Mouse (Mus musculus): ENCODE data around the gene Efcc1.

Efcc1 gene

DNA sequence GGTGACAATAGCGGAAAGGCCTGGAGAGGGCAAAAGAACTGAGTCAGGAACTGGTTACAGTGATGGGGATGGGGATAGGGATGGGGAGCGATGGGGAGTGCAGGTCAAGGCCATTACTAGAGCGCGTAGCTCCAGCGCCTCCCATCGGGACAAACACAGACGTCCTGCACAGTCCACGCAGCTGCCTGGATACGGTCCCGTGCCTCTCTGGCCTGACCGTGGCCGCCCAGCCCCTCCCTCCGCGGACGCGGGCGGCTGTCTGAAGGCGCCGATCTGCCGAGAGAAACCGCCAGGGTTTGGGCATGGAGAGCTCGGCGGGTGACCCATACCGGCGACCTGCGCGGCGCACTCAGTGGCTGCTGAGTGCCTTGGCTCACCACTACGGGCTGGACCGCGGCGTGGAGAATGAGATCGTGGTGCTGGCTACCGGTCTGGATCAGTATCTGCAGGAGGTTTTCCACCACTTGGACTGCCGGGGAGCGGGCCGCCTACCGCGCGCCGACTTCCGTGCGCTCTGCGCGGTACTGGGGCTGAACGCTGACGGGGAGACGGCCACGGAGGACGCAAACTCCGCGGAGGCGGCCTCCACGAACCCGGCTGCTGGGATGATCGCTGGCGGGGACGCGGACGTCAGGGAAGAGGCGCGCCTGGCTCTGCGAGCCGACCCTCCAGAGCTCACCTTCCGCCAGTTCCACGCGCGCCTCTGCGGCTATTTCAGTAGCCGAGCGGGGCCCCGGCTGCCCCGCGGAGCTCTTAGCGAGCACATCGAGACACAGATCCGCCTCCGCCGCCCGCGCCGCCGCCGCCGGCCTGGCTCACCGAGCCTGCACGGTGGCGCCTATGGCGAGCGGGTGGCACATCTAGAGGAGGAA is at the start of gene Efcc1:
Efcc1 (plus strand) TSS at position 279 of the 872 bp plus-strand sequence.
- peak; percentile 48 to 51 for DNase-seq

DNA sequence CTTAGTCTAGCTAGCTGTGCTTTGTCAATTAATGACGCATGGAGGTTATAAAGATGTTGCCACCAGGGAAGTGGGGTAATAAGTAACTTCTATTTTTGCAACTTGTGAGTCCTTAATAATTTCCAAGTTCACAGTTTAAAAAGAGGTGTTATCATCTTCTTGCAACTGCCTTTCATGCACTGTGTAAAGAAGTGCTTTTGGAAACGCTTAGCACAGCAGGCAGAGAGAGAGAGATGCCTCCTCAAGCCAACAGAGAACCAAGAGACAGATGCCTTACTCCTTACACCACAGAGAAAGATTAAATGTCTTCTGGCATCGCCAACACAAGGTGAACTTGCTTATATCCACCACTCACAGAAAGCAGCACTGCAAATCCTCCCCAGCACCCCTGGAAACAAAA is 34.7 kb upstream of the Efcc1 start:
- no peak for DNase-seq

DNA sequence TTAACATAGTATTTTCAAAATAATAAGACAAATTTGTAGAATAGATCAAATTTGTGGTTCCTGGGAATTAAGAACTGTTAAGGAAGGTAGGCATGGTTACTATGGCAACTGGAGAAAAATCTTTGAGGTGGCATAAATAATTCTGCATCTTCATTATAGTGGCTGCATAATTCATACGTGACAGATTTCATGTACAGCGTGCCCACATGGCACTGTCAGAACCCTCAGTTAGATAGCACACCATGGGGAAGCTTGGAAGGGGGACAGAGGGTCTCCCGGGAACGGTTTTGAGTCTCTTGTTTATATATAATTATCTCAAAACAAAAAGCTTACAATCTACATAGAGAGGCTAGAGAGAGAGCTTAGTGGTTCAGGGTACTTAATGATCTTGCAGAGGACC is 34.1 kb upstream of the Efcc1 start:
- DNase-seq, result no peak

DNA sequence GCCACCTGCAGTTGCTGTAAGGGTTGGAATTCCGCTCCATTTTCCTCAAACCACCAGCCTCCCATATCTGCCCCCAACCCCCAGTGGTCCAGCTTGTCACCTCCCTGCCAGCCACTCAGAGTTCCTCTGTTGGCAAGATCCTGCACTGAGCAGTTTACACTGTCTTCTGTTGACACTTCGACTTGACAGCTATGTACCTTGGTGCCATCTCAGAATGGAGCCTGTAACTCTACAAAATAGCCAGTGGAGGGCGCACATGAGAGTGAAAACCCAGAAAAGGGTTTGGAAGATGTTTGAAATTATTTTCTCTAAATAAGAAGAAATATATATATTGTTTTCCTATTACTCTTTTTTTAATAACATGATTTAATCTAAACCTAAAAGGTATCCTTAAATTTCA is 24.4 kb upstream of the Efcc1 start:
- DNase-seq, result peak; percentile 20 to 29

DNA sequence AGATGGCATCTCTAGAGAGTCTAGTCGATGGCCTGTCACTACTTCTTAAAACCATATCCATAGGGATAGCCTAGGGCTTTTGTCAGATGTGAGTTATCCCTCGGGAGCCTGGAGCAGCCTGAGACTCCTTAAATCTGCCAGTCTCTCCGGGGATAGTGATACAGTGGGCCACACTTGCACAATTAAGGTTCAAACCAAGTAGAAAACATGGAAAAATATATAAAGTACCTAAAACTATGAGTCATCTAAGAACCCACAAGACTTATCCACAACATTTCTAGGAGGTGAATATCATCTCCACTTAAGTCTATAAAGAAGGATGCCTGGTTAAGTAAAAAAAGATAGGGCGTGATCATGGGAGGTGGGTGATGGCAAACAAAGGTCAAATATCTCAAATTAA is 18.4 kb upstream of the Efcc1 start:
- no peak for DNase-seq

DNA sequence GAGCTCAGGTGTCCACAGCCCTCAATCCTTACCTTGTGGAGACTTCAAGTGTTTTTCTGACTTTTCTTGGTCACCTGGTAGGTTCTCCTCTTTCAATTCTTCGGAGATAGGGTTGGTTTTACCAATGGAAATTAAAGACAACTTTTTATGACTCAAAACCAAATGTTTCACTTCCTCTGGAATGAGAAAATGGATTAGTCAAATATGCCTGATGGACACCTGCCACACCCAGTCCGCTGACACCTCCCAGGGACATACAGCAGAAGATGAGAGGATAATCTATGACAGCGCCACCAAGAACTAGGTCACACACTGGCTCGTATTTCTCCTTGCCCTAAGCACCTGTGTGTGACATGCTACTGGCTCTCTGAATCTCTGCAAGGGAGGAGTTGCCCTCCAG is 16.6 kb upstream of the Efcc1 start:
- no peak for DNase-seq

DNA sequence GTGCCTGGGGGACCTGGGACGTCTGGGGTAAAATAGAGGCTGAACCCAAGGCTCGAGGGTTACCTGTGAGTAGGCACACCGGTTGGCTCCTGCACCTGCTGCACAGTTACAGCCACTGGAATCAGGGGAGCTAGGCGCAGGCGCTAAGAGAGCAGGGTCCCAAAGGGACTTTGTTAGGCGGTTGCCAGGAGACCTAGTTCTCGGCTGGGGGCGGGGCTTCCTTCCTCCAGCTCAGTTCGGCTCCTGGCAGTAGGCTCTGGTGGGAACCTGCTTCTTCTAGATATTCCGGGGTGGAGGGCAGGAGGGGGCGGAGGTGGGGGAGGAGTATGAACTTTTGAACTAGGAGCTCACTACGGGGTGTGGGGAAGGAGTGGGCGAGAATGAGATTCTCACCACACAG is 8.0 kb upstream of the Efcc1 start:
- peak; percentile 7 to 23 for DNase-seq

DNA sequence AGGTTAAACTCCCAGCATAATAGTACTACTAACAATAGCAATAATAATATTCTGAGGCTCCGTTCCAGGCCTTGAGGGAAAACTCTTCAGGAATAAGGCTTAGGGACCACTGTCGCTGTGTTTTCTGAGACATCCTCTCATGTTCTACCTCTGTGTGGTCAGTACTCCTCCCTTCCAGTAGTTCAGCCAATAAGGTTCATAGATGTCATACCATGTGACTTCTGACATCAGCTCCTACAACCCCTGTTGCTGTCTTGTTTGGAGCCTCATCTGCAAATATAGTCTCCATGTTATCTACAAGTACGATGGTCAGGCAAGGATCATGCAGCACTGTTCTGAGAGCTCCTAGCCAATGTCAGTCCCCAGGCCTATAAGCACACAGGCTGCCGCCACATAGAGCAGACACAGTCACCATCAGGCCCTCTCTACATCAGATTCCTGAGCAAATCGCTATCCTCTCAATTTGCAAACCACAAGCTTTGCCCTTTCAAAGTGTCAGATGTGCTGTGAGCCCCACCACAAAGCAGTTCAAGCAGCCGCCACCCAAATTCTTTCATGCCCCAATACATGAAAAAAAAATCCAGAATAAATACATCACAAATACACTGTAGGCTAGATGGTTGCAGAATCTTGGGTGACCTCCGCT is 5.3 kb upstream of the Efcc1 start:
- DNase-seq, result no peak

DNA sequence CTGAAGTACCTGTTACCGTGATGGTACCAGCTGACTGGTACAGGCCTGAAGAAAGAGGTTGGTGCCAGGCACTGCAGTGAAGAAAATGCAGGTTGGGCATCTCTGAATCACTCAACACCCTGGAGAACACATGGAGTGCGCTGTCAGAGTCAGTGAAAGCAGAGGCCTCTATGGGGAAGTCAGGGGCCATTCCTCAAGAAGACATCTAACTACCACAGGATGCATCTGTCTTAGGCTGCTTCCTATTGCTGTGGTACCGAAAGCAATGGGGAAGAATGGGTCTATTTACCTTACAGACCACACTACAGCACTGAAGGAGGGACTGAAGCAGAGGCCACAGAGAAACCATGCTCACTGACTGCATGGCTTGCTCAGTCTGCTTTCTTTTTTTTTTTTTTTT is 2.6 kb upstream of the Efcc1 start:
- no peak for DNase-seq

DNA sequence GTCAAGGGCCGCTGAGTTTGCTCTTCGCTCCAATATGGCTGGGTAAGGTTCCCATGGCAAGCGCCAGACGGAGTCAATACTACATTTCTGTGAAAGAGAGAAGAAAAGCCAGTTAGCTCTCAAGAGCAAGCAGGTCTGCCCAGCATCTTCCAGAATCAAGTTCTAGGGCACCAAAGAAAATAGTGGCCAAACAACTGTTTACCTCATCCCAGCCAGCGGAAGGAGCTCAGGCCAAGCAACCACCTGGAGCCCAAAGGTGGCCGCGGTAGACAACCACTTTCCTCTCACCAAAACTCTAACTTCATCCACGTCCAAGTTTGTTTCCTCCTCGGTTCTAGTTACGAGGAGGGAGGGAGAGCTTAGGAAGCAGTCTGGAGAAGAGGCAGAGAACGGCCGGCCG is 528 bp upstream of the Efcc1 start:
- DNase-seq, result no peak

DNA sequence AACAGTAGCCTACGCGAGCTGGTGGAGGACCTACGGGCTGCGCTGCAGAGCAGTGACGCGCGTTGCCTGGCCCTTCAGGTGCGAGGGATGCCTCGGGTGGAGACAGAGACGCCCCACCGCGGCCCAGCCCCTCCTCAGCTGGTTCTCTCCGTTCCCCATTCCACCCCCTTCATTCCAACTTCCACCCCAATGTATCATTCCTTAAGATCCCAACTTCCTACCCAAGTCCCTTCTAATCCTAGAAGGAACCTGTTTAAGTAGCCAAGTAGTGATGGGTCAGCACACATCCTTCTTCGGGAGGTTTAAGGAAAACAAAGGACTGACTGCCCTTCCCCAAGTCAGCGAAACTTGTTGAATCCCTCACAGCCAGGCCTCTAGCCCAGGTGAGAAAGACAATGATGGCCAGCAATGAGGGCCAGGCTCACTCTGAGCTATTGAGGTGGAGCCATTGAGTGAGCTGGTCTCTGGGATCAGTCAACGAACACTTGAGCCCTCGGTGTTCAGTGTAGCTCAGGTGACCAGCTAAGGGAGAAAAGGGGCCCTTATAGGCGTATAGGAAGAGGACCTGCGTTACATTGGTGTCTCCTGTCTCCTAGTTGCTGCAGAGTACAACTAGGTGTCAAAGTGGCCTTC is 910 bp downstream of the Efcc1 start:
- peak in 1 of 2 experiments; percentile 6 for DNase-seq

DNA sequence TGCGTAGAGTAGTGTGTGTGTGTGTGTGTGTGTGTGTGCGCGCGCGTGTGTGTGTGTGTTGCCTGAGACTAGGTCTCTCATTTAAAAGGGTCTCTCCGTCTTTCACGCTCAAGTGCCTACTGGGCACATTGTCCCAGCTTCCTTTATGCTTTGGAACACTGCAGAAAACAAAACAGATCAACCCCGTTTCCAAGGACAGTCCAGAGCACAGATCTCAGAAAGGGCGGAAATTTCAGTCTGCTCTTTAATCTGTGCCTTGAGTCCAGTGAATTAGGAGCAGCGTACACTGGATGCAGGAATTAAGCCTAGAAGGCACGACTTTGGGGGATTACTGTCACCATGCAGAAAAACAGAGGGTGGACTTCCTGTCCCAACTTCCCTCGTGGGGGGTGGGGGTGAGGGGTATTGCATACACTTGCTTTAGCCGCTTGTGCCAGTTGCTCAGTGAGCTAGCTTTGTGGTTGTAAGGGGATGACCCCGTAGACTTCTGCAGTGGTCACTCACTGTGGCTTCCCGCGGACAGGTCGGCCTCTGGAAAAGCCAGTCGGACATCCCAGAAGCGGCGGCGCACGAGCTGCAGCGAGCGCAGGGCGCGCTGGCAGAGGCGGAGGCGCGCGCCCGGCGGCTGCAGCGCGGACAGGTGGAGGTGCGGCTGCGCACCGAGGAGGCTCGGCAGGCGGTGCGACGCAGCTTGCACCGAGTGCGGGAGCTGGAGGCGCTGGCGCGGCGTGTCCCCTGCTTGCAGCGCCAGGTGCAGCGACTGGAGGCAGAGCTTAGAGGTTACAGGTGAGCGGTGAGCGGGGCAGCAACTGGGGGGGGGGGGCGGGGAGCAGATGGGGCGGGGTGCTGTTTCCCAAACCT is 1.7 kb downstream of the Efcc1 start:
- peak; percentile 22 to 24 for DNase-seq

DNA sequence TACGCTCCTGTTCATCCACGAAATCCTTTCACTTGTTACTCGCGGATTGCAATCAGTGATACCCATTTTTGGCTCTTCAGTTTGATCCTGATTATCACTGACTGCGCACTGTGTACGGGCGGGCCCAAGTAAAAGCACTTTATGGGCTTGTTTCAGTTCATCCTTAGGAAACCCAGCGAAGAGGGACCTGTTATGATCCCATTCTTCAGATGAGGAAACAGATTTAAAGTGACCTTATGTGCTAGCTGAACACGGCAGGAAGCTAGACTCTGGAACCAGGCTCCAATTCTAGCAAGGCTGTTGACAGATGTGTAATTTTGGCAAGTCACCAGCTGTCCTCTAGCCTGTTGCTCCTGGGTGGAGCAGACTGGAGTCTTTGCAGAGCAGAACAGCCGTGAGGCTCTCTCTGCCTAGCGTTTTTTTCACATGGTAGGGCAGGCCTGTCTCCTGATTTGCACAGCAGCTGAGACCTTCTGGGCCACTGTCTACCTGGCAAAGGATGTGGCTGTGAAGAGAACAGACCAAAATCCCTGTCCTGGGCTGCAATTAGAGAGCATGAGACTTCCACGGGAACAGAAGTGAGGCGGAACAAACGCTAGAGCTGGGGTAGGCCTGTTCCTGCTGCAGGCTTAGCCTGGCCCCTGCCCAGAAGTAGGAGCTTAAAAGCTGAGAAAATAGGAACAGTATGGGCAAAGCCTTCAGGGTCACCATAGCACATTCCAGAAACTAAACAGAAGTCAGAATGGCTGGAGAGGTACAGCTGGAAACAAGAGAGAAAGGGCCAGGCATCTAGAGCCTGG is 2.7 kb downstream of the Efcc1 start:
- peak; percentile 9 to 17 for DNase-seq

DNA sequence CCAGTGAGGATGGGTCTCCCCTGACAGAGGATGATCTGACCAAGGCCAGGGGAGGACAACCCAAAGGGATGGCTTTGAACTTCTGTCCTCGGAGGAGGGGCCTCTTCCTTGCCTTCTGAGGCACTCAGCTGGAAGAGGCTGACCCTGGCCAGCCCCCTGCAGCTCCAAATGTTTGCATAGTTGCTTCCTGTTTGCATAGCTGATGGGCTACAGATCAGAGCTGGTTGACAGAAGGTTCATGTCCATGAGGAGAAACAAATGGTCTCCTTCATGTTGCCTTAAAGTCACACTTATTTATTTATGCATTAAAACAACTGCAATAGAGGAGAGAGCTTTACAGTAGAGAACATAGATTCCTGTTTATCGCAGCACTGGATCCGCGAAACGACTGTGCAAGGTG is 3.5 kb downstream of the Efcc1 start:
- DNase-seq, result peak in 1 of 2 experiments; percentile 7

DNA sequence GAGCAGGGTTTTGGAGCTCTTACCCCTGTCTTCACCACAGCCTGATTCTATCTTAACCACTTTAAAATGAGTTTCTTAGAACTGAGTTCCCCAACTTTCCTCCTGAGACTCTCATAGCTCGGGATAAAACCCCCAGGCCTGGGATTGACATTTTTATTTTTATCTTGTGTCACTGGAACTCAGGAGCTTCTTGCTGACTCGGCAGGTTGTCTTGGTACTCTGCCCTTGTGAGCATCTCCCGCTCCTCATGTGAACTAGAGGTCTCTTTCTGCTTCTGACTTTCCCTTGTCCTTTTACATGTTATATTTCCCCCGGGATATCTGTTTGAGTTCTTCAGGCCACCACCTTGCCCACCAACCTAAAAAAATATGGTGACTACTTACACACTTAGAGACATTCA is 6.3 kb downstream of the Efcc1 start:
- no peak for DNase-seq

DNA sequence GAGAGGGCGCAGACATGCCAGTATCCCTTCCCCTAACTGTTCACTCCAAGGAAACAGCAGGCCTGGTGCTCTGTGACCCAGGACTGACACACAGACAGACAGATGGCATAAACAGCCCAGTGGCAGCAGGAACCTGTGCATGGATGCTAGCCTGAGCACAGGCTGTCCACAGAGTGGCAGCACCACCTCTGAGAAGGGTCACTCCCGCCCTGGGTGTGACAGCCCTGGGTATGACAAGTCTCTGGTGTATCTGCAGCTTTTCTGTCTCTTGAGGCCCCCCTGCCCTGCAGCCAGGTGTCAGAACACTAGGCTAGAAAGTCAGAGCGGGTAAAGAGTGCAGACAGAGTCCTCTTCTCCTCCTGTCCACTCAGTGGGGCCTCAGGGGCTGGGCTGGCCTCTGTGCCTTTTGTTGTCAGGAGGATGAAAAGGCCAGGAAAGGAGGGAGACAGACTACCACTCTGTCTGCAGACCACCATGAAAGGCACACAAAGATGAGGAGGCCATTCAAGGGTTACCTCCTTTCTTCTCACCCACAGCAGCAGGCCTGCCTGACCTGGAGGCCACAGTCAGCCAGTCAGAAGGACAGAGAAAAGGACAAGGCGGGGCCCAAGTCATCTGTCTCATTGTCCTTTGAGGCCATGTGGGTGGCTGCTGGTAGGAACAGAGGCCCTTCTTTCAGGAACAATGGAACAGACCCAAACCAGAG is 7.4 kb downstream of the Efcc1 start:
- DNase-seq, result peak in 1 of 2 experiments; percentile 8

DNA sequence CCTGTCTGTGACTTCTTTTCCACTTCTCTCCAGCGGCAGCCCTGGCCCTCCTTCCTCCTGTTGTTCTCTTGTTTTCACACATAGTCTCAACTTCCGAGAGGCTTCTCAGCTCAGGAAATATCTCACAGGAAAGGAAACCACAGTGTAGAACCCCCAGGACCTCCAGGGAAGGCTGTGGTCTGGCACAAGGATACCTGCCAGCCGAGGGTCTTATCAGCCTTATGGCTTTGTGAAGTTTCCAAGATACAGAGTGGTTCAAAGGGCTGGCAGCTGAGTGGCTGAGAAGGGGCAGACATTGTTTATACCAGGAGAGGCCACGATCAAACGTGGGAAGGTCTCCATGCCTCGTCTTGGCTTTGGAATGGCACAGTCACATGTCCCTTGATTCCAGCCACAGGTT is 9.2 kb downstream of the Efcc1 start:
- DNase-seq, result no peak

DNA sequence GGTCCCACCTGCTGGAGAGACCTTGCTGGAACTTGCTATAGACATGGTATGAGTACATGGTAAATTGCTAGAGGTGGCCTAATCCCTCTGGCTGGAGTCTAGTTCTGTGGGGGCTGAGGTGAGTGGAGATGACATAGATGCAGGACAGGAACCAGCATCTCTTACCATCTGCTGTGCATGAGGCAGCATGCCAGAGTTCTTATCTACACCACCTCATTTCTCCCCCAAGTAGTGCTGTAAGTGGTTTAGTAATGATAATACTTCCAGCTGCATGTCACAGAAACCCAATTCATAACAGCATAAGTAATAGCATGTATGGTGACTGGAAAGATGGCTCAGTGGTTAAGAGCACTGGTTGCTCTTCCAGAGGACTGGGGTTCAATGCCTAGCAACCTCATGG is 9.8 kb downstream of the Efcc1 start:
- DNase-seq, result no peak

DNA sequence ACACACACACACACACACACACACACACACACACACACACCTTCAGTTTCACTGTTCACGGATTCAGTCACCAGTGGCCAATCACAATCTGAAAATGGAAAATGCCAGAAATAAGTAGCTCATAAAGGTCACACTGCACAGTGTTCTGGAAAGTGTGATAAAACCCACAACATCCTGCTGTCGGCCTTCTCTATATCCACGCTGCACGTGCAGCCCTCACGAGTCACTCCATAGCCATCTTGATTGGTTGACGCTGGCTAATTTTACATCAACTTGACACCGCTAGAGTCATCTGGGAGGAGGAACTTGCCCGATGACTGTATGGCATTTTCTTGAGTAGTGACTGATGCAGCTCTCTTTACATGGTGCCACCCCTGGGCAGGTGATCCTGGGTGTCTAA is 11.3 kb downstream of the Efcc1 start:
- DNase-seq, result no peak

DNA sequence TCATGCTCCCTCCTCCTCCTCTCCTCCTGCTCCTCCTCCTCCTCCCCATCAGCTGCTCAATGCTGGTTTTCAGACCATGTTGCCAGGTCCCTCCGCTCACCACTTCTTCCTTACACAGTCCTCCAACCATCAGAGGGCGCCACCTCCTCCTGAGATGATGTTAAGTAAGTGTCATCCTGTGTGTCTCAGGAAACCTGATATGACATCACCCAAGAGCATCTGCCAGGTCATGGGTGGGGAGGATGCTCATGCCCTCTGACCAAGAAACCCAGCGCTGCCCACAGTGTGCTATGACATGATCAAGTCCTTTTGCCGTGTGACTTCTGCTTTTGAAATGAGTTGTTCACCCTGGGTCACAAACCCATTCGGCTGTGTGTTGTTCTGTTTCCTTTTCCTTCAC is 12.1 kb downstream of the Efcc1 start:
- DNase-seq, result peak in 1 of 2 experiments; percentile 49

DNA sequence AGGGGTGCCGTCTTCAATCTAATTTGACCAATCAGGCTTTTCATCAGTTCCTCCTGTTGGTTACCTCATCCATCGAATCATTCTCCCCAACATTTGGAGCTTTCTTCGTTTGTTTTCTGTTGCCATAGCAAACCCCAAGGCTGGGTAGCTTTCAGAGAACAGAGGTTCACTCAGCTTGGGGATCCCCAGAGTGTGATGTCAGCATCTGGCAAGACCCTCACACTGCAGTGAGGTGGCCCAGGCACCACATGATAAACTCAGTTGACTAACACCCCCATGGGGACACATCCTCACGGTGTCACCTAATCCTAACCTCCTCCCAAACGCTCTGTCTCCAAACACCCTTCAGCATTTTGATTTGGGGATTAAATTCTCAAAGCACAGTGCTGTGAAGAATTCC is 12.6 kb downstream of the Efcc1 start:
- no peak for DNase-seq
